Mouse (Mus musculus): ENCODE measurements around the gene Mapk8ip2. TPM values are rescaled to one million over a fixed set of nuclear protein-coding genes. Genes with fewer than 3 reads are reported as not detected.
"Not testable (repeated sequence)": the region's sequence is repeated elsewhere in the genome, so short reads cannot be mapped to it uniquely, and the experiment has no call there.

The Mapk8ip2 gene
- polyA plus RNA-seq, 1 experiment from 2014 or later, result not detected

DNA sequence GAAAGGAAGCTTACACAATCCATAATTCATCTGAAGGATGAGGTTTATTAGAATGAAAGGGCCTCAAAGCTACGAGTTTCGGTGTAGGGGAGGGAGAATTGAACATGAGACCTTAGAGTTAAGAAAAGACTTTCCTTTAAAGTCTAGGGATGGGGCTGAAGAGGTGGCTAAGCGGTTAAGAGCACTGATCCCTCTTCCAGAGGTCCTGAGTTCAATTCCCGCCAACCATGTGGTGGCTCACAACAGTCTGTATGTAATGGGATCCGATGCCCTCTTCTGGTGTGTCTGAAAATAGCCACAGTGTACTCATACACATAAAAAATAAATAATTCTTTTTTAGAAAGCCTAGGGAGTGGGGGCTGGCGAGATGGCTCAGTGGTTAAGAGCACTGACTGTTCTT, 23.4 kb upstream of the Mapk8ip2 start:
- WGBS (ENCODE audit: insufficient replicate concordance), result 32% methylated on average over 6 of the region's 6 CpGs
- Histone ChIP-seq H3K4me1 (ENCODE audit: insufficient read depth) (peaks cover 15% of the 10 kb centered on the region), H3K27ac (ENCODE audit: low read depth) (peak overlapping the region; percentile 100), H3K9ac (replicated peaks) (peak overlapping the region; percentile 97), H3K9me3 (ENCODE audit: low read length) (no peaks in the 10 kb centered on the region), H3K4me3 (ENCODE audit: low read depth, low read length) (peak overlapping the region; percentile 92), H3K4me2 (ENCODE audit: low read depth, low read length) (peak overlapping the region; percentile 97), H3K27me3 (ENCODE audit: insufficient read depth, low read length) (no peaks in the 10 kb centered on the region), H3K36me3 (replicated peaks; ENCODE audit: insufficient read depth, low read length) (peaks cover 19% of the 10 kb centered on the region)
- ATAC-seq (no peak), DNase-seq (no peak)
- TF ChIP-seq CTCF (IDR thresholded peaks at IDR 0.05; ENCODE audit: low read depth) (peak; percentile 22), EP300 (IDR thresholded peaks at IDR 0.05; ENCODE audit: low read depth) (no peak)

DNA sequence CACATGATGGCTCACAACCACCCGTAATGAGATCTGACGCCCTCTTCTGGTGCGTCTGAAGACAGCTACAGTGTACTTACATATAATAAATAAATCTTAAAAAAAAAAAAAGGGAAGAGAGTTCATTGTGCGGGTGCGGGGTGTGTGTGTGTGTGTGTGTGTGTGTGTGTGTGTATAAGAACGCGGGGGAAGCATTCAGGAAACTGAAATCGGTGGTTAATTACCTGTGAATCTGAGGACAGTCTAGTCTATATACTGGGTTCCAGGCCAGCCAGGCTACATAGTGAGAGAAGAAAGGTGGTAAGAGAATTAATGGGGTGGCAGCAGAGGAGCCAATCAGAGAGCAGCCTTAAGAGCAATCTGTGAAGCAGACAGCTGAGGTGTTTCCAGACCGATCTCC, 22.9 kb upstream of the Mapk8ip2 start:
- not testable (repeated sequence) for DNase-seq; ATAC-seq; H3K27me3 ChIP-seq (ENCODE audit: insufficient read depth, low read length); H3K9me3 ChIP-seq (ENCODE audit: low read length)
- H3K27ac ChIP-seq (ENCODE audit: low read depth), result peak overlapping the region; percentile 100
- peak overlapping the region; percentile 97 for H3K4me2 ChIP-seq (ENCODE audit: low read depth, low read length)
- peak overlapping the region; percentile 34 for H3K9ac ChIP-seq (replicated peaks)
- peak overlapping the region; percentile 92 for H3K4me3 ChIP-seq (ENCODE audit: low read depth, low read length)
- H3K36me3 ChIP-seq (replicated peaks; ENCODE audit: insufficient read depth, low read length), result peaks cover 18% of the 10 kb centered on the region
- WGBS (ENCODE audit: insufficient replicate concordance), result 56% methylated on average over 6 of the region's 9 CpGs
- H3K4me1 ChIP-seq (ENCODE audit: insufficient read depth), result peaks cover 15% of the 10 kb centered on the region

DNA sequence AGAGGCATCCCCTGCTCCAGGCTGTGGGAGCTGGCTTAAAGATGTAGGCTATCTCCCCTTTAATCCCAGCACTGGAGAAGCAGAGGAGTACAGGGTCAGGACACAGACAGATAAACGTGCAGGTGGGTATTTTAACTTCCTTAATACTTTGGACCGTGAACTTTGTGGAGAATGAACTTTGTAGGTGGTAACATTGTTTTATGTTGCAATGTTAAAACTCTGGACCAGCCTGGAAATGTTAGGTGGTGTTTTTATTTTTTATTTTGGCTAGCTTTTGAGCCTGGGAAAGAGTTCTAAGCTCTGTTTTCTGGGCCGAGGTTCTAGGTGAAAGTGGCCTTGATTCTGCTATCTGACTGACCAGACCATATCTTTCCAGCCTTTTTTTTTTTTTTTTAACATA, 22.4 kb upstream of the Mapk8ip2 start:
- DNase-seq (no peak), ATAC-seq (no peak)
- Histone ChIP-seq H3K27ac (ENCODE audit: low read depth) (peak overlapping the region; percentile 100), H3K9ac (replicated peaks) (peak overlapping the region; percentile 34), H3K36me3 (replicated peaks; ENCODE audit: insufficient read depth, low read length) (peaks cover 14% of the 10 kb centered on the region), H3K27me3 (ENCODE audit: insufficient read depth, low read length) (no peaks in the 10 kb centered on the region), H3K4me2 (ENCODE audit: low read depth, low read length) (peak overlapping the region; percentile 97), H3K4me3 (ENCODE audit: low read depth, low read length) (0 out of 2 replicates have a peak overlapping the region, but pooled peaks have one; percentile 92), H3K4me1 (ENCODE audit: insufficient read depth) (peaks cover 15% of the 10 kb centered on the region), H3K9me3 (ENCODE audit: low read length) (no peaks in the 10 kb centered on the region)
- TF ChIP-seq EP300 (IDR thresholded peaks at IDR 0.05; ENCODE audit: low read depth) (no peak), CTCF (IDR thresholded peaks at IDR 0.05; ENCODE audit: low read depth) (no peak)
- WGBS (ENCODE audit: insufficient replicate concordance), result 58% methylated on average over 3 of the region's 3 CpGs

DNA sequence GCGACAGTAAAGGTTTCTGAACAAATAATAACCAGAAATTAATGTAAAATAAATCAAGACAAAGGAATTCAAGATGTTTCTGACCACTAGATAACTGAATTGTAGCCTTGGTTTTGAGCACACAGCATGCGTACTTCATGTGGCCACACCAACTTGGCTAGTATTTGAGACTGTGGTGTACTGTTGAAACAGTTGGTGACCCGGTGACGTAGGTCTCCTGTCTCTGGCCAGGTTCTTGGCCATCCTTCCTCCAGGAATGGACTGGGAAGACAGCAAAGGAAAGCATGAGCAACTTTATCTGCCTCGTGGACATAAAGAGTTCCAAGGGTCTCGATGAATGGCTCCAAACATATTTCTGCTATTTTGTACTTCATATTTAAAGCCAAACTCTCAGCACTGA, 21.9 kb upstream of the Mapk8ip2 start:
- Histone ChIP-seq H3K27me3 (ENCODE audit: insufficient read depth, low read length) (no peaks in the 10 kb centered on the region), H3K4me3 (ENCODE audit: low read depth, low read length) (no peak overlapping the region), H3K27ac (ENCODE audit: low read depth) (peak overlapping the region; percentile 100; the same call in 1 of the 2 replicates), H3K4me2 (ENCODE audit: low read depth, low read length) (no peak overlapping the region), H3K9me3 (ENCODE audit: low read length) (no peaks in the 10 kb centered on the region), H3K9ac (replicated peaks) (no peak overlapping the region), H3K4me1 (ENCODE audit: insufficient read depth) (peaks cover 15% of the 10 kb centered on the region), H3K36me3 (replicated peaks; ENCODE audit: insufficient read depth, low read length) (peaks cover 9% of the 10 kb centered on the region)
- ATAC-seq (no peak), DNase-seq (no peak)
- no peak for TF ChIP-seq CTCF (IDR thresholded peaks at IDR 0.05; ENCODE audit: low read depth)
- no peak for TF ChIP-seq EP300 (IDR thresholded peaks at IDR 0.05; ENCODE audit: low read depth)
- WGBS (ENCODE audit: insufficient replicate concordance), result 91% methylated on average over 6 of the region's 6 CpGs

DNA sequence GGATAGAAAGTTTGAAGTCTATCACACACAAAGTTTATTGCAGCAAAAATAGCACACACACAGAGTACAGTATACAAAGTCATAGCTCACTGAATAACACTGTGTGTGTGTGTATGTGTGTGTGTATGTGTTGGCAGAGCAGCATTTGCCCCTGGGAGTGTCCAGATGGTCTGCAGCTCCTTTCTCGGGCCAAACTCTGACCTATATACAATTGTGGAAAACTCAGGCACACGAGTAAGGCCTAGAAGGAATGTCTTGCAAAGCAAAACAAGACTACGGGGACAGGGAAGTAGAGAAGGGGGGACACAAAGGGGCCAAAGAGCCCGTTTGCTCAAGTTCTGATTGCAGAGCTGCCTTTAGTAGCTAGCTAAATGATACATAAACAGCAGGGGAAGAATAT, 20.8 kb upstream of the Mapk8ip2 start:
- no peaks in the 10 kb centered on the region for H3K27me3 ChIP-seq (ENCODE audit: insufficient read depth, low read length)
- ATAC-seq (no peak), DNase-seq (no peak)
- peaks cover 15% of the 10 kb centered on the region for H3K4me1 ChIP-seq (ENCODE audit: insufficient read depth)
- H3K4me2 ChIP-seq (ENCODE audit: low read depth, low read length), result no peak overlapping the region
- H3K4me3 ChIP-seq (ENCODE audit: low read depth, low read length), result no peak overlapping the region
- H3K9ac ChIP-seq (replicated peaks), result no peak overlapping the region
- 72% methylated on average over 4 of the region's 4 CpGs for WGBS (ENCODE audit: insufficient replicate concordance)
- H3K9me3 ChIP-seq (ENCODE audit: low read length), result no peaks in the 10 kb centered on the region
- TF ChIP-seq EP300 (IDR thresholded peaks at IDR 0.05; ENCODE audit: low read depth), result no peak
- H3K36me3 ChIP-seq (replicated peaks; ENCODE audit: insufficient read depth, low read length), result peaks cover 1% of the 10 kb centered on the region
- no peak overlapping the region for H3K27ac ChIP-seq (ENCODE audit: low read depth)

DNA sequence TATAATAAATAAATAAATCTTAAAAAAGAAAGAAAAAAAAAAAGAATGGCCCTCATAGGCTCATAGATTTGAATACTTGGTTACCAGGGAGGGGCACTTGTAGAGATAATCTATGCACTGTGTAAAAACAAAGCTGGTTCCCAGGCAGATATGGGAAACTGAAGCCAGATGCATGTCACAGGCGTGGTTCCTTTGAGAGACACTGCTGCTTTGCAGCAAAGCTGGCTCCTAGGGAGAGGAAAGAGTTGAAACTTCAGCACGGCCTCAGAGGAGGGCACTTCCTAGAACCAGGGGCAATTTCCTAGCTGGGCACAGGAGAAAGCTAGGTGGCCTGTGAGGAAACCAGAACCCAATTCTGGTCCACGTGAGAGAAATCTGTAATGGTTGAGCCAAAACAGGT, 19.6 kb upstream of the Mapk8ip2 start:
- H3K36me3 ChIP-seq (replicated peaks; ENCODE audit: insufficient read depth, low read length), result no peaks in the 10 kb centered on the region
- no peak overlapping the region for H3K4me3 ChIP-seq (ENCODE audit: low read depth, low read length)
- no peaks in the 10 kb centered on the region for H3K9me3 ChIP-seq (ENCODE audit: low read length)
- H3K4me1 ChIP-seq (ENCODE audit: insufficient read depth), result peaks cover 9% of the 10 kb centered on the region
- ATAC-seq (no peak), DNase-seq (no peak)
- no peak overlapping the region for H3K4me2 ChIP-seq (ENCODE audit: low read depth, low read length)
- 58% methylated on average over 3 of the region's 3 CpGs for WGBS (ENCODE audit: insufficient replicate concordance)
- TF ChIP-seq CTCF (IDR thresholded peaks at IDR 0.05; ENCODE audit: low read depth), result no peak
- TF ChIP-seq EP300 (IDR thresholded peaks at IDR 0.05; ENCODE audit: low read depth), result no peak
- no peak overlapping the region for H3K27ac ChIP-seq (ENCODE audit: low read depth)
- no peak overlapping the region for H3K9ac ChIP-seq (replicated peaks)
- no peaks in the 10 kb centered on the region for H3K27me3 ChIP-seq (ENCODE audit: insufficient read depth, low read length)

DNA sequence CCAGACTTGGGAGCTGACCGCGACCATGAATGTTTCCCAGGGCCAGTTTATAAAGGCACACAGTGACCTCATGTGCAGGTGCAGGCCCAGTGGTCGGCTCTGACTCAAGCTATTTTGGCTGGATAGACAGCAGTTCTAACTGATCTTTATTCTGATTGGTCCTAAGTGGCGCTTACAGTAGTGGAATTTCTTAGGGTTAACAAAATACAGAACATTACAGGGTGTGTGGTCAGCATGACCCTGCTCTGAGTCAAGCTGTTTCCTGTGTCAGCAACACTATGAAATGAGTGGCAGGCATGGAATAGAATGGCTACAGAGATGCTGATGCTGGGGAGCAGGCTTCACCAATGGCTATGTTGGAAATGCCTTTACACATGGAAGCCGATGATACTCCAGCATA, 17.8 kb upstream of the Mapk8ip2 start:
- TF ChIP-seq EP300 (IDR thresholded peaks at IDR 0.05; ENCODE audit: low read depth) (no peak), CTCF (IDR thresholded peaks at IDR 0.05; ENCODE audit: low read depth) (no peak)
- H3K36me3 ChIP-seq (replicated peaks; ENCODE audit: insufficient read depth, low read length), result no peaks in the 10 kb centered on the region
- H3K4me1 ChIP-seq (ENCODE audit: insufficient read depth), result peaks cover 3% of the 10 kb centered on the region
- no peak overlapping the region for H3K27ac ChIP-seq (ENCODE audit: low read depth)
- ATAC-seq (no peak), DNase-seq (no peak)
- no peak overlapping the region for H3K4me2 ChIP-seq (ENCODE audit: low read depth, low read length)
- 80% methylated on average over 5 of the region's 5 CpGs for WGBS (ENCODE audit: insufficient replicate concordance)
- no peaks in the 10 kb centered on the region for H3K9me3 ChIP-seq (ENCODE audit: low read length)
- H3K9ac ChIP-seq (replicated peaks), result no peak overlapping the region
- no peak overlapping the region for H3K4me3 ChIP-seq (ENCODE audit: low read depth, low read length)
- H3K27me3 ChIP-seq (ENCODE audit: insufficient read depth, low read length), result no peaks in the 10 kb centered on the region
